Mouse (Mus musculus): ENCODE data around the gene Simc1. TPM values are rescaled to one million over a fixed set of nuclear protein-coding genes. Genes with fewer than 3 reads are reported as not detected.

The Simc1 gene
- 1.5 TPM in 2 replicates for polyA plus RNA-seq (2015; fragmentation: Nextera tagmentation; extraction: Ambion mirVana)

DNA sequence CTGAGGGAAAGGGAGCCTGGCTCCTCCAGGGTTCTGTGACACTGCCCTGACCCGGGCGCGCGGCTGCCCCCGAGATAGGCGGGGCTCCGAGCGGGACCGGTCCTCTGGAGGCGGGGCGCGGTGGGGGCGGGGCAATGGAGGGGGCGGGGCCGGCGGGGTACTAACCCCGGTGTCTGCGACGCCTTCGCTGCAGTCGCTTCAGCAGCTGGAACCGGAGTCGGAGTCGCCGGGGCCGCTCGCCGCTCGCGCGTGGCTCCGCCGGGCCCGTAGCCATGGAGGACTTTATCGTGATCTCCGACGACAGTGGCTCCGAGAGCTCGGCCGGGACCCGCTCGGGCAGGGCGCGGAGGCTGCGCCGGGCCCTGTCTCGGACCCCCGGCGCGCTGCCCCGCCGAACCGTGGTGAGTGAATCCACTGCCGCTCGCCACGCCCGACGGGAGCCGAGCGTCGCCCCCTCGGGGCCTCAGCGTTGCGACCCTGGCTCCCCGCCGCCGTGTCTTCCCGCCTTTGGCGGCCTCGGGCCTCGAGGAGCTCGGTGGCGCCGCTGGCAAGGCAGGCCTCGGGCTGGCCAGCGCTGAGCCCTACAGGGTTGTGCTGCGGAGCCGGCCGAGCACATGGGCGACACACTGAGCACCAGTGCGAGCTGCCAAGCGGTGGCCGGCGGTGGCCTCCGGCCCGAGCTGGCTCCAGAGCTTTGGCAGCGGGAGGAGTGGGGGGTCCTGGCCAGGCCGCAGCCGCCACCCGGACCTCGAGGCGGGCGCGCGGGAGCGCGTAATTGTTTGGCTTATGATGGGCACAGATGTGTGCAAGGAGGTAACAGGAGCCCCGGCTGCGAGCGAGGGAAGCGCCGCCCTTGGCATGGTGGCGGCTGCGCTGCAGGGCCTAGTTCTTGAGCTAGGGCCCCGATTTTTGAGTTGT, at the start of gene Simc1:
Simc1 (plus strand) TSS at position 176 of the 918 bp plus-strand sequence.
- under 1% methylated on average over 71 of the region's 105 CpGs for WGBS (ENCODE audit: insufficient replicate concordance)
- Histone ChIP-seq H3K27ac (ENCODE audit: low read depth) (peak within 1 kb of the TSS; percentile 3; the same call in 1 of the 2 replicates), H3K9me3 (ENCODE audit: low read length) (no peaks in the 10 kb centered on the region), H3K4me1 (ENCODE audit: insufficient read depth) (peaks cover 14% of the 10 kb centered on the region), H3K4me3 (ENCODE audit: low read depth, low read length) (peak within 1 kb of the TSS; percentile 55), H3K9ac (replicated peaks) (peak within 1 kb of the TSS; percentile 66), H3K36me3 (replicated peaks; ENCODE audit: insufficient read depth, low read length) (no peaks in the 10 kb centered on the region), H3K4me2 (ENCODE audit: low read depth, low read length) (peak within 1 kb of the TSS; percentile 97), H3K27me3 (ENCODE audit: insufficient read depth, low read length) (no peaks in the 10 kb centered on the region)
- no peak for TF ChIP-seq CTCF (IDR thresholded peaks at IDR 0.05; ENCODE audit: low read depth)
- no peak for TF ChIP-seq EP300 (IDR thresholded peaks at IDR 0.05; ENCODE audit: low read depth)
- ATAC-seq (peak; percentile 96), DNase-seq (peak; percentile 91)

DNA sequence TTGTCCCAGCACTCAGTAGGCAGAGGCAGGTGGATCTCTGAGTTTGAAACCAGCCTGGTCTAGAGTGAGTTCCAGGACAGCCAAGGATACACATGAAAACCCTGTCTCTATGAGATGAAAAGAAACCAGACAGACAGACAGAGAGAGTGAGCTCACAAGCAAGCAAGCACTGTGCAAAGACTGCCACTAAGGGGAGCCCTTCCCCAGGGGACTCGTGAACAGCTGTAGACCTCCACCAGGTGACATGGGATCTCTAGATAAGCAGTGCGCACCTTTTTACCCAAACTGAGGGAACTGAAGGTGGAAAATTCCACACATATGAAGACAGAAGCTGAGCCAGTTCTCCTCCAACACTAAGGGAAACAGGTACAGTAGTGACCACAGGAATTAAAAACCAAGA, 46.5 kb upstream of the Simc1 start:
- ATAC-seq: 0 out of 2 replicates have a peak, but pooled peaks have one; percentile 43
- Histone ChIP-seq H3K4me2 (ENCODE audit: low read depth, low read length) (no peak overlapping the region), H3K27ac (ENCODE audit: low read depth) (no peak overlapping the region), H3K36me3 (replicated peaks; ENCODE audit: insufficient read depth, low read length) (peaks cover 51% of the 10 kb centered on the region), H3K4me1 (ENCODE audit: insufficient read depth) (no peaks in the 10 kb centered on the region), H3K4me3 (ENCODE audit: low read depth, low read length) (no peak overlapping the region), H3K9me3 (ENCODE audit: low read length) (no peaks in the 10 kb centered on the region), H3K27me3 (ENCODE audit: insufficient read depth, low read length) (no peaks in the 10 kb centered on the region), H3K9ac (replicated peaks) (no peak overlapping the region)
- WGBS (ENCODE audit: insufficient replicate concordance): 60% methylated on average over 2 of the region's 2 CpGs
- TF ChIP-seq EP300 (IDR thresholded peaks at IDR 0.05; ENCODE audit: low read depth) (no peak), CTCF (IDR thresholded peaks at IDR 0.05; ENCODE audit: low read depth) (peak; percentile 69)
- DNase-seq: peak; percentile 52

DNA sequence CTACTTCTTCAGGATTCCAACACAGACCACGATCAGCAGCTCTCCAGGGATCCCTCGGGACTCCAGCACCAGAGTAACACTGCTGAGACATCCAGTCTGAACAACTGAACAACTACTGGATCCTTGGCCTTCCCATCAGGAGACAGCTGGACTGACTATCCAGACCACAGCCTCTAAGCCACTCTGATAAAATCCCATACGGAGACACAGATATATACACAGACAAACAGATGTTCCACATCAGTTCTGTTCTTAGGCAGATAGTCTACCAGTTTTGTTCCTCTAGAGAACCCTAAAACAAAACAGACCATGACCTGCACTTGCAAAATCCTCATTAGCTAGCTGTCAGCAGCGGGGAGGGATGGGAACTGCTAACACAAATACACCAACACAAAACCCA, 44.3 kb upstream of the Simc1 start:
- ATAC-seq: no peak
- Histone ChIP-seq H3K4me3 (ENCODE audit: low read depth, low read length) (no peak overlapping the region), H3K9me3 (ENCODE audit: low read length) (no peaks in the 10 kb centered on the region), H3K27me3 (ENCODE audit: insufficient read depth, low read length) (no peaks in the 10 kb centered on the region), H3K4me1 (ENCODE audit: insufficient read depth) (no peaks in the 10 kb centered on the region), H3K4me2 (ENCODE audit: low read depth, low read length) (no peak overlapping the region), H3K9ac (replicated peaks) (no peak overlapping the region), H3K36me3 (replicated peaks; ENCODE audit: insufficient read depth, low read length) (peaks cover 71% of the 10 kb centered on the region), H3K27ac (ENCODE audit: low read depth) (no peak overlapping the region)
- TF ChIP-seq EP300 (IDR thresholded peaks at IDR 0.05; ENCODE audit: low read depth) (no peak), CTCF (IDR thresholded peaks at IDR 0.05; ENCODE audit: low read depth) (no peak)
- WGBS (ENCODE audit: insufficient replicate concordance): 73% methylated on average over 4 of the region's 4 CpGs
- no peak for DNase-seq

DNA sequence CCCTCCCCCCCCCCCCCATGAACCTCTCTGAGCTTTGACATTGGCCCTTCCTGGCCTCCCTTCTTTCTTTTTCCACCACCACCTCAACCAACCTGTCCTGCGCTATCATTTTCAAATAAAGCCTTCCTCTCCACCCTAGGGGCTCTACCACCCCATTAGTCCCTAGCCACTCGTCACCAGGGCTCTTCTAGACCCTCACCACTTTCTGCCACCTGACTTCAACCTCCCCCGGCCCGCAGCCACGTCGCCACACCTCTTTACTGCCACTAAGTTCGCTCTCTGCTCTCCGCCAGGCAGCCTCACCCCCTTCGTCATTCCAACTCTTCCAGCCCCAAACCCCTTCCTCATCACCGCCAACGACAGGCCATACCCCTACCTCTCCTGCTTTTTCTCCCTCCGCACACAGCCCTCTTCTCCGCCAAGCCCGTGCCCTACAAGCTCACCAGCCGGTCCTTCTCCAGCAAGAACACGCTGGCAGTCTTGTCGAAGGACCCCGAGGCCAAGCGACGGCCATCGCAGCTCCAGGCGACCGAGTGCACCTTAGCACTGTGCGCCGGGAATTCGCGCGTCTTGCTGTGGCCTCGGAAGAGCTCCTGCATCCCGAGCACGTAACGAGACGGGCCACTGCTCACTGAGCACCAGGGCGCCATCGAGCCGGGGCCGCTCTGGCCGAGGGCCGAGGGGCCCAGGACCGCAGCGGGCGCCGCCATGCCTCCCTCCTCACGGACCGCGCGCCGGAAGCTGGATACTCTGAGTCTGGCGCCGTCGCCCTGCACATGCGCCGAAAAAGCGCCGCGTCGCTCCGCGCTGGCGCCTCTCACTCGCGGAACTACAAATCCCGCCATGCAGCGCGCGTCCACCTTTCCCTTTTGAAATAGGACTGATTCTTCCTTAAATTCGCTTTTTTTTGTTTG, 35.2 kb upstream of the Simc1 start, which contains the start of gene Thoc3:
Thoc3 (minus strand) TSS at position 752 of the 914 bp plus-strand sequence.
- Histone ChIP-seq H3K36me3 (replicated peaks; ENCODE audit: insufficient read depth, low read length) (peaks cover 34% of the 10 kb centered on the region), H3K4me3 (ENCODE audit: low read depth, low read length) (peak within 1 kb of the TSS; percentile 91), H3K4me2 (ENCODE audit: low read depth, low read length) (peak within 1 kb of the TSS; percentile 97), H3K9me3 (ENCODE audit: low read length) (no peaks in the 10 kb centered on the region), H3K9ac (replicated peaks) (peak within 1 kb of the TSS; percentile 89), H3K27me3 (ENCODE audit: insufficient read depth, low read length) (no peaks in the 10 kb centered on the region), H3K4me1 (ENCODE audit: insufficient read depth) (peaks cover 7% of the 10 kb centered on the region), H3K27ac (ENCODE audit: low read depth) (peak within 1 kb of the TSS; percentile 46; the same call in 1 of the 2 replicates)
- TF ChIP-seq CTCF (IDR thresholded peaks at IDR 0.05; ENCODE audit: low read depth): no peak
- peak; percentile 99 for ATAC-seq
- peak; percentile 93 for DNase-seq
- under 1% methylated on average over 67 of the region's 67 CpGs for WGBS (ENCODE audit: insufficient replicate concordance)

DNA sequence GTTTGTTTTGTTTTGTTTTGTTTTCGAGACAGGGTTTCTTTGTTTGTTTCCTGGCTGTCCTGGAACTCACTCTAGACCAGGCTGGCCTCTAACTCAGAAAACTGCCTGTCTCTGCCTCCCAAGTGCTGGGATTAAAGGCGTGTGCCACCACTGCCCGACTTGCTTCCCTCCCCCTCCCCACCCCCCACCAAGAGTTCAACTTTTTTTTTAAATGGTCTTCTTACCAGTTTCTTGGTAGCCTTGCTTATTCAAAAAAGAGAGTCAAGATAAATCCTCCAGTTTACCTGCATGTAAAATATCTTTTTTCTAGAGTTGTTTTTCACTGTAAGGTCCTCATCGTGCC, 34.6 kb upstream of the Simc1 start:
- no peaks in the 10 kb centered on the region for H3K27me3 ChIP-seq (ENCODE audit: insufficient read depth, low read length)
- H3K36me3 ChIP-seq (replicated peaks; ENCODE audit: insufficient read depth, low read length): peaks cover 28% of the 10 kb centered on the region
- peaks cover 7% of the 10 kb centered on the region for H3K4me1 ChIP-seq (ENCODE audit: insufficient read depth)
- TF ChIP-seq EP300 (IDR thresholded peaks at IDR 0.05; ENCODE audit: low read depth): no peak
- TF ChIP-seq CTCF (IDR thresholded peaks at IDR 0.05; ENCODE audit: low read depth): no peak
- H3K4me2 ChIP-seq (ENCODE audit: low read depth, low read length): peak overlapping the region; percentile 97
- ATAC-seq (peak; percentile 71), DNase-seq (no peak)
- H3K27ac ChIP-seq (ENCODE audit: low read depth): no peak overlapping the region
- H3K4me3 ChIP-seq (ENCODE audit: low read depth, low read length): peak overlapping the region; percentile 91
- peak overlapping the region; percentile 42; the same call in 1 of the 2 replicates for H3K9ac ChIP-seq (replicated peaks)
- H3K9me3 ChIP-seq (ENCODE audit: low read length): no peaks in the 10 kb centered on the region
- 13% methylated on average over 4 of the region's 4 CpGs for WGBS (ENCODE audit: insufficient replicate concordance)

DNA sequence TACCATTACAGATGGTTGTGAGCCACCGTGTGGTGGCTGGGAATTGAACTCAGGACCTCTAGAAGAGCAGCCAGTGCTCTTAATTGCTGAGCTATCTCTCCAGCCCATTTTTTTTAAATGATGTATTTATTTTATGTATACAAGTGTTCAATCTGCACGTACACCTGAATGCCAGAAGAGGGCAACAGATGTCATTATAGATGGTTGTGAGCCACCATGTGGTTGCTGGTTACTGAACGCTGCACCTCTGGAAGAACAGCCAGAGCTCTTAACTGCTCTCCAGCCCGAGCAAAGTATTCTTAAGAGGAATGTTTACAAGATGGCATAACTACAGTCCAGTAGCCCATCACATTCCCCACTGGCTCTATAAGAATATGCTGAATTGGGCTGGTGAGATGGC, 31.6 kb upstream of the Simc1 start:
- Histone ChIP-seq H3K4me2 (ENCODE audit: low read depth, low read length) (no peak overlapping the region), H3K9ac (replicated peaks) (no peak overlapping the region), H3K27me3 (ENCODE audit: insufficient read depth, low read length) (no peaks in the 10 kb centered on the region), H3K9me3 (ENCODE audit: low read length) (no peaks in the 10 kb centered on the region), H3K36me3 (replicated peaks; ENCODE audit: insufficient read depth, low read length) (no peaks in the 10 kb centered on the region; the same call in 1 of the 2 replicates), H3K27ac (ENCODE audit: low read depth) (no peak overlapping the region), H3K4me1 (ENCODE audit: insufficient read depth) (peaks cover 7% of the 10 kb centered on the region), H3K4me3 (ENCODE audit: low read depth, low read length) (no peak overlapping the region)
- ATAC-seq (no peak), DNase-seq (no peak)
- TF ChIP-seq CTCF (IDR thresholded peaks at IDR 0.05; ENCODE audit: low read depth) (0 out of 2 replicates have a peak, but pooled peaks have one; percentile 23), EP300 (IDR thresholded peaks at IDR 0.05; ENCODE audit: low read depth) (no peak)
- 85% methylated on average over 4 of the region's 4 CpGs for WGBS (ENCODE audit: insufficient replicate concordance)

Measured in liver, postnatal 0 days (tissue).